Mouse (Mus musculus) macrophage (primary cell): Measurements from ENCODE around the gene Tnrc6a. TPM values are rescaled to one million over a fixed set of nuclear protein-coding genes. Genes with fewer than 3 reads are reported as not detected.

Experiments used
- H3K27ac ChIP-seq: fragments of 350-480 bp; formaldehyde crosslinking; 2 replicates; pipeline ENCODE4 v1.9.0; 2021
- H3K36me3 ChIP-seq: fragments of 350-480 bp; formaldehyde crosslinking; 2 replicates; pipeline ENCODE4 v1.9.0; 2021; ENCODE audit errors: inconsistent target
- H3K4me3 ChIP-seq: fragments of 350-480 bp; formaldehyde crosslinking; 2 replicates; pipeline ENCODE4 v1.9.0; 2021; ENCODE audit errors: inconsistent target
- H3K79me2 ChIP-seq: fragments of 350-480 bp; formaldehyde crosslinking; 2 replicates; pipeline ENCODE4 v1.9.0; 2021; ENCODE audit errors: inconsistent target
- WGBS: methylation state at CpG from one replicate; pipeline ENCODE4 v1.1.7; 2026; ENCODE audit warnings: inconsistent platforms; ENCODE audit not compliant: missing documents; 5-methylcytosine and 5-hydroxymethylcytosine counted together
- polyA plus RNA-seq: library from polyadenylated mRNA; stranded (reverse); fragments of 250-400 nt; gene quantifications from 3 replicates; pipeline ENCODE4 v1.2.4, GENCODE M21; 2018; ENCODE audit warnings: inconsistent platforms

The Tnrc6a gene
- polyA plus RNA-seq, 1 experiment from 2014 or later = 25.7 TPM

GRCm38 (mm10) chr7:123138001-123138400, 14.3 kb downstream of the Tnrc6a start:
- peaks cover 45% of the 10 kb centered on the region for H3K36me3 ChIP-seq
- H3K4me3 ChIP-seq = no peak overlapping the region
- peaks cover 100% of the 10 kb centered on the region for H3K79me2 ChIP-seq
- 95% methylated on average over 4 of the region's 4 CpGs for WGBS
- no peak overlapping the region for H3K27ac ChIP-seq

GRCm38 (mm10) chr7:123146141-123146846, 22.6 kb downstream of the Tnrc6a start:
- H3K79me2 ChIP-seq = peaks cover 98% of the 10 kb centered on the region
- H3K27ac ChIP-seq = no peak overlapping the region
- H3K36me3 ChIP-seq = peaks cover 12% of the 10 kb centered on the region; the same call in 1 of the 2 replicates
- 95% methylated on average over 10 of the region's 10 CpGs for WGBS
- no peak overlapping the region for H3K4me3 ChIP-seq

- Histone ChIP-seq H3K79me2 (peaks cover 95% of the 10 kb centered on the region), H3K36me3 (peaks cover 24% of the 10 kb centered on the region), H3K4me3 (no peak overlapping the region), H3K27ac (no peak overlapping the region)
- WGBS = 90% methylated on average over 2 of the region's 2 CpGs
Measured at GRCm38 (mm10) chr7:123147787-123148186, 24.1 kb downstream of the Tnrc6a start.

- peaks cover 95% of the 10 kb centered on the region for H3K79me2 ChIP-seq
- 0 out of 2 replicates have a peak overlapping the region, but pooled peaks have one; percentile 10 for H3K27ac ChIP-seq
- no peak overlapping the region for H3K4me3 ChIP-seq
- peaks cover 26% of the 10 kb centered on the region for H3K36me3 ChIP-seq
- WGBS = 8% methylated on average over 9 of the region's 9 CpGs
Measured at GRCm38 (mm10) chr7:123148935-123149334, 25.2 kb downstream of the Tnrc6a start.

DNA sequence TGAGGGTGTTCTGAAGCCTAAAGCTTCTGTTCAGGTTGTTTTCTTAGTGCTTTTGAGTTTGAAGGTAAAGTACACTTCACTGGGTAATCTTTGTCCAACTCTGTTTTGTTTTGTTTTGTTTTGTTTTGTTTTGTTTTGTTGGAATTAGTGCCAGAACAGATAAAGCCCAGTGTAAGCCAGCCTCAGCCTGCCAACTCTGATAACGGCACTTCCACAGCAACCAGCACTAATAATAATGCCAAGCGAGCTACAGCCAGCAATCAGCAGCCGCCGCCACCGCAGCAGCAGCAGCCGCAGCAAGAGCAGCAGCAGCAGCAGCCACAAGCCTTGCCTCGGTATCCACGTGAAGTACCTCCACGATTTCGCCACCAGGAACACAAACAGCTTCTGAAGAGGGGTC, 38.7 kb downstream of the Tnrc6a start:
- H3K4me3 ChIP-seq = no peak overlapping the region
- peaks cover 68% of the 10 kb centered on the region for H3K79me2 ChIP-seq
- WGBS = 99% methylated on average over 9 of the region's 10 CpGs
- H3K36me3 ChIP-seq = peaks cover 51% of the 10 kb centered on the region
- no peak overlapping the region for H3K27ac ChIP-seq

DNA sequence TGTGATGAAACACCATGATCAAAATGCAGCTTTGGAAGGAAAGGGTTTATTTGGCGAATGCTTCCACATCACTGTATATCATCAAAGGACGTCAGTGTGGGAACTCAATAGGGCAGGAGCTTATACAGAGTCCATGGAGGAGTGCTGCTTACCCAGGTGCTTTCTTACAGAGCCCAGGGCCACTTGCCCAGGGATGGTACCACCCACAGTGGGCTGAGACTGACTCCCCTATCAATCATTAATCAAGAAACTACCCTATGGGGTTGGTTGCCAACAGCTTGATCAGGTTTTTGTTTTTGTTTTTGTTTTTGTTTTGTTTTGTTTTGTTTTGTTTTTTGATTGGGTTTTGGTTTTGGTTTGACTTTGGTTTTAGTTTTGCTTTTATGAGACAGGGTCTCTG, 43.8 kb downstream of the Tnrc6a start:
- H3K4me3 ChIP-seq = no peak overlapping the region
- H3K36me3 ChIP-seq = peaks cover 72% of the 10 kb centered on the region
- WGBS = 97% methylated on average over 2 of the region's 2 CpGs
- H3K27ac ChIP-seq = no peak overlapping the region
- peaks cover 39% of the 10 kb centered on the region; the same call in 1 of the 2 replicates for H3K79me2 ChIP-seq

- 88% methylated on average over 2 of the region's 2 CpGs for WGBS
- Histone ChIP-seq H3K4me3 (no peak overlapping the region), H3K79me2 (peaks cover 28% of the 10 kb centered on the region; the same call in 1 of the 2 replicates), H3K27ac (no peak overlapping the region), H3K36me3 (peaks cover 72% of the 10 kb centered on the region)
Measured at GRCm38 (mm10) chr7:123169618-123170017, 45.9 kb downstream of the Tnrc6a start.

GRCm38 (mm10) chr7:123172101-123172500, 48.4 kb downstream of the Tnrc6a start:
- Histone ChIP-seq H3K4me3 (no peak overlapping the region), H3K36me3 (peaks cover 75% of the 10 kb centered on the region), H3K27ac (no peak overlapping the region), H3K79me2 (peaks cover 4% of the 10 kb centered on the region; the same call in 1 of the 2 replicates)
- WGBS = 100% methylated on average over 5 of the region's 5 CpGs

DNA sequence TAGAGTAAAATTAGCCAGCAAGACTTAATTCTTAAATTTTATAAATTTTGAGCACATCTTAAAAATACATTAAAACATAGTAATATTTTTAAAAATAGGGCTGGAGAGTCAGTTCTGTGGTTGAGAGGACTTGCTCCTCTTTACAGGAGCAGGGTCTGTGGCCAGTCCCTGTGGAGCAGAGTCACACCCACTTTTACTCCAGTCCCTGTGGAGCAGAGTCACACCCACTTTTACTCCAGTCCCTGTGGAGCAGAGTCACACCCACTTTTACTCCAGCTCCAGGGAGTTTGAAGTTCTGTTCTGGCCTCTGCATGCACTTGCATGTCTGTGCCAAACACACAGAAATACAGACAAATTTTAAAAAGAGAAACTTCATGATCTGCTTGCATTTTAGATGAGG, 53.5 kb downstream of the Tnrc6a start:
- H3K36me3 ChIP-seq = peaks cover 88% of the 10 kb centered on the region
- H3K4me3 ChIP-seq = no peak overlapping the region
- H3K79me2 ChIP-seq = no peaks in the 10 kb centered on the region
- H3K27ac ChIP-seq = no peak overlapping the region

GRCm38 (mm10) chr7:123181787-123182701, 58.4 kb downstream of the Tnrc6a start:
- Histone ChIP-seq H3K4me3 (no peak overlapping the region), H3K36me3 (peaks cover 94% of the 10 kb centered on the region), H3K27ac (no peak overlapping the region), H3K79me2 (no peaks in the 10 kb centered on the region)
- WGBS = 92% methylated on average over 20 of the region's 20 CpGs

DNA sequence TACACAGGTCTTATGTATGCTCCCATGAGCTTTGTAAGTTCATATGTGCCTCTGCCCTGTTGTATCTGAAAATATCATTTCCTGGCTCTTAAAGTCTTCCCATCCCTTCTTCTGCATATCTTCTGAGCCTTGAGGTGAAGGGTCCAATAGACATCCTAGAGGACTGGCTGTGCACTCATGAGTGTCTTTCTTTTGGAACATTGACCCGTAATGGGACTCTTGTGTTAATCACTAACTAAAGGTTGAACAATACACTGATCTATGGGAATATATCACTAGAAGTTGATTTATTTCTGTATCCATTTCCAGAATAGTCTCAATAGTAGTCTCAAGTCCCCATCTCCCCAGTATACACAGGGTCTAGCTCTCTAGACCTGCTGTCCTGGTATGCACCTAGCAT, 61.2 kb downstream of the Tnrc6a start:
- Histone ChIP-seq H3K36me3 (peaks cover 94% of the 10 kb centered on the region), H3K79me2 (no peaks in the 10 kb centered on the region), H3K4me3 (no peak overlapping the region), H3K27ac (no peak overlapping the region)
- WGBS = 100% methylated on average over 1 of the region's 1 CpGs

- peaks cover 93% of the 10 kb centered on the region for H3K36me3 ChIP-seq
- no peak overlapping the region for H3K27ac ChIP-seq
- no peaks in the 10 kb centered on the region for H3K79me2 ChIP-seq
- H3K4me3 ChIP-seq = no peak overlapping the region
- 96% methylated on average over 6 of the region's 6 CpGs for WGBS
Measured at GRCm38 (mm10) chr7:123186463-123186862, 62.8 kb downstream of the Tnrc6a start.

DNA sequence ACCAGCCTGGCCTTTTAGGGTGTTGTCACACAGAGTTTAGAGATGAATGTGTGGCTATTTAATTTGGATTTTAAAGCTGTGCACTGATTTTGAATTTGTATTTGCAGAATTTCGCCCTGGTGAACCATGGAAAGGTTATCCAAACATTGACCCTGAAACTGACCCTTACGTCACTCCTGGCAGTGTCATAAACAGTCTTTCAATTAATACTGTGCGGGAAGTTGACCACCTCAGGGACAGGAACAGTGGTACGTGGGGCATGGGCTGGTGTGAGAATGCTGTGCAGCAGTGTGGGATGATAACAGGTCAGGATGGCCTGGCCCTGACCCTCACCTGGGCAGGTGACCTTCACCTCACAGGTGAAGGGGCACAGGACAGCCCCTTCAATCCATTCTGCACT, 63.6 kb downstream of the Tnrc6a start:
- no peaks in the 10 kb centered on the region for H3K79me2 ChIP-seq
- H3K27ac ChIP-seq = no peak overlapping the region
- no peak overlapping the region for H3K4me3 ChIP-seq
- 93% methylated on average over 4 of the region's 4 CpGs for WGBS
- H3K36me3 ChIP-seq = peaks cover 93% of the 10 kb centered on the region

GRCm38 (mm10) chr7:123188462-123188861, 64.8 kb downstream of the Tnrc6a start:
- 94% methylated on average over 3 of the region's 3 CpGs for WGBS

DNA sequence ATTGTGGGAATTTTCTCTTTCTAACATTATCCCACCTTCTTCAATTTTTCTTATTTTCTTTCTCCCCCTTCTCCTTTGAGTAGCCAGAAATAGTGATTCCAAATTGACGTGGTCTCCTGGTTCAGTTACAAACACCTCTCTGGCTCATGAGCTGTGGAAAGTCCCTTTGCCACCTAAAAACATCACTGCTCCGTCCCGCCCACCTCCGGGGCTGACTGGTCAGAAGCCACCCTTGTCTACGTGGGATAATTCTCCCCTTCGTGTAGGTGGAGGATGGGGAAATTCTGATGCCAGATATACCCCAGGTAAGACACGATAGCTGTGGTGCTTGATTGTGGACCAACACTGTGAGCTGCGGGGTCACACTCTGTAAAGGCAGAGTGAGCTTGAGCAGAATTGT, 66.1 kb downstream of the Tnrc6a start:
- no peak overlapping the region for H3K4me3 ChIP-seq
- H3K79me2 ChIP-seq = no peaks in the 10 kb centered on the region
- H3K27ac ChIP-seq = no peak overlapping the region
- H3K36me3 ChIP-seq = peaks cover 95% of the 10 kb centered on the region
- WGBS = 98% methylated on average over 8 of the region's 8 CpGs

More at GRCm38 (mm10) chr7:123188462-123188861, 64.8 kb downstream of the Tnrc6a start:
- no peaks in the 10 kb centered on the region for H3K79me2 ChIP-seq
- H3K27ac ChIP-seq = no peak overlapping the region
- no peak overlapping the region for H3K4me3 ChIP-seq
- peaks cover 95% of the 10 kb centered on the region for H3K36me3 ChIP-seq
